Mouse (Mus musculus) kidney, embryonic 14.5 days (tissue): ENCODE data around the gene C8g. TPM values are rescaled to one million over a fixed set of nuclear protein-coding genes. Genes with fewer than 3 reads are reported as not detected.
A peak's percentile ranks its signal among the peaks of the same experiment; 100 is the strongest.

Experiments used
- ATAC-seq: fragments of 200-750 bp; cut with Nextera tagmentation; 2 replicates; pipeline ENCODE4 v1.8.0; 2017; ENCODE audit warnings: moderate number of reproducible peaks, mild to moderate bottlenecking, moderate TSS enrichment, moderate library complexity; ENCODE audit not compliant: low FRiP score, low TSS enrichment
- H3K27ac ChIP-seq: fragments of 300-500 bp; sonication (generic); 2 replicates; pipeline ENCODE4 v1.5.1; 2014; ENCODE audit warnings: low read depth, mild to moderate bottlenecking, low read length, moderate library complexity, mixed read lengths
- H3K27me3 ChIP-seq: fragments of 300-500 bp; sonication (generic); 2 replicates; pipeline ENCODE4 v1.6.1; 2014; ENCODE audit warnings: mild to moderate bottlenecking, low read length; ENCODE audit not compliant: control insufficient read depth, insufficient read depth
- H3K36me3 ChIP-seq: fragments of 300-500 bp; sonication (generic); 2 replicates; pipeline ENCODE4 v1.6.1; 2014; ENCODE audit warnings: low read length, mixed read lengths; ENCODE audit not compliant: control insufficient read depth, insufficient read depth
- H3K4me1 ChIP-seq: fragments of 300-500 bp; sonication (generic); 2 replicates; pipeline ENCODE4 v1.6.1; 2014; ENCODE audit warnings: low read length, mixed read lengths; ENCODE audit not compliant: control insufficient read depth, insufficient read depth
- H3K4me2 ChIP-seq: fragments of 300-500 bp; sonication (generic); replicated peaks from 2 replicates; pipeline ENCODE4 v1.6.1; 2014; ENCODE audit warnings: low read depth, mild to moderate bottlenecking, low read length
- H3K4me3 ChIP-seq: fragments of 300-500 bp; sonication (generic); 2 replicates; pipeline ENCODE4 v1.5.1; 2014; ENCODE audit warnings: mild to moderate bottlenecking, low read length
- H3K9ac ChIP-seq: fragments of 300-500 bp; sonication (generic); 2 replicates; pipeline ENCODE4 v1.6.1; 2014; ENCODE audit warnings: low read depth, mild to moderate bottlenecking, low read length, moderate library complexity
- H3K9me3 ChIP-seq: fragments of 300-500 bp; sonication (generic); 2 replicates; pipeline ENCODE4 v1.6.1; 2016; ENCODE audit warnings: low read length; ENCODE audit not compliant: control insufficient read depth
- WGBS: fragments of 180-500 bp; shearing (Covaris S2); extraction: QIAGEN DNeasy Blood & Tissue Kit; methylation state at CpG from one replicate; pipeline ENCODE4 v1.1.7; 2014; 5-methylcytosine and 5-hydroxymethylcytosine counted together
- polyA plus RNA-seq: library from polyadenylated mRNA; unstranded; fragments of >200 nt; fragmentation: Nextera tagmentation; extraction: Ambion mirVana; gene quantifications from 2 replicates; pipeline ENCODE4 v1.2.1, GENCODE M21; 2014

The C8g gene
- polyA plus RNA-seq, 1 experiment from 2014 or later, result 9.8 TPM

DNA sequence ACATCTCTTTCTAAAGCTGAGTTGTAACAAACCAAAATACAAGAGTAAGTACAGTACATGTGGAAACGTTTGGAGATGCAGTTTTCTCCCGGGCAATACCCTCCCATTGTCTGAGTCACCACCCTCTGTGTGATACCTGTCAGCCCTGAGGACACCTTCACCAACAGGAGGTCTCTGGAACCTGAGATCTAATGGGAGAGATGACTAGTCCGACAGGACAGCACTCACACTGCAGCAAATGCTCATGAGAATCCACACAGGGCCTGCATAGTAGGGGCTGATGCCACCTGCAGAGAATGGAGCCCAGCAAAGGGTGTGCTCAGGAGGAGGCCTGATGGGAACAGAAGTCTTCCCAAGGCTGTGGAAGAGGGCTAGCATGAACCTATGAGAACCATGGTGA lies 40.1 kb downstream of the C8g start:
- Histone ChIP-seq H3K27me3 (no peaks in the 10 kb centered on the region), H3K9me3 (no peaks in the 10 kb centered on the region), H3K4me3 (peak overlapping the region; percentile 57), H3K4me1 (no peaks in the 10 kb centered on the region; the same call in none of the 2 replicates), H3K9ac (no peak overlapping the region; the same call in 1 of the 2 replicates), H3K27ac (peak overlapping the region; percentile 52; the same call in 1 of the 2 replicates), H3K4me2 (peak overlapping the region; percentile 63), H3K36me3 (no peaks in the 10 kb centered on the region; the same call in 1 of the 2 replicates)
- peak; percentile 4; the same call in 1 of the 2 replicates for ATAC-seq
- 25% methylated on average over 3 of the region's 3 CpGs for WGBS

DNA sequence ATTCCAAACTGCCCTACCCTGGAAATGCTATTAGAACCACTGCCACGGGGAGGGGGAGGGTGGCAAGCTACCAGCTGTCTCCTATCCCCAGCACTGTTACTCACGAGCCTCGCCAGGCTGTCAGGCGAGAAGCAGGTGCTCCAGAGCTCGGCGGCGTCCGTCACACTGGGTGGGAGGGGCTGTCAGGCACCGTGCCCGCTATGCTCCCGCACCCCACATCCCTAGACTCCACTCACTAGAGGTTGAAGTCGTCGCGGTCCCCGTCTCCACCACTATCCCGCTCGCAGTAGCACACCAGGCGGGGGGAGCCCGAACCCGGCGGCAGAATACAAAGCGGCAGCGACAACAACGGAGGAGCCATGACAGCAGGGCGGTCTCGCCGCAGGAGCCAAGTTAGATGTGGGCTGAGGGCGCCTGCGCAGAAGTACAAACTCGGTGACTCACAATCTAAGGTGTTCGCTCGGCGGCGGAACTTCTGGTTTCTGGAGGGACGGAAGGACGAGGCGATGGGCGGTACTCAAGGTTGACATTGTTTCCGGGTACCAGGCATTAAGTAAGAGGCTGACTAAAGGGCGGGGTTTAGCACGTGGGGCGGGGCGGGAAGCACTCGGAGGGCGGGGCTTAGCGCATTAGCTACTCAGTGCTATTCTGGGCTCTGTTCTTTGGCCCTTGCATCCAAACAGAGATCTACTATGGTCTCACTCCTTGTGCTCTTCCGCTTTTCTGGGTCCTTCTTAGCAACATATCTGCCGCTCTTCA lies 40.8 kb downstream of the C8g start, which contains the start of gene Paxx:
Gene Paxx, minus strand, starts transcription at position 544 of the 759 bp plus-strand sequence.
- ATAC-seq, result peak; percentile 91
- no peaks in the 10 kb centered on the region; the same call in none of the 2 replicates for H3K4me1 ChIP-seq
- WGBS, result under 1% methylated on average over 48 of the region's 48 CpGs
- H3K4me2 ChIP-seq, result peak within 1 kb of the TSS; percentile 63
- H3K9me3 ChIP-seq, result no peaks in the 10 kb centered on the region
- H3K36me3 ChIP-seq, result no peaks in the 10 kb centered on the region; the same call in 1 of the 2 replicates
- peak within 1 kb of the TSS; percentile 57 for H3K4me3 ChIP-seq
- H3K9ac ChIP-seq, result peak within 1 kb of the TSS; percentile 56
- H3K27ac ChIP-seq, result peak within 1 kb of the TSS; percentile 52; the same call in 1 of the 2 replicates
- no peaks in the 10 kb centered on the region for H3K27me3 ChIP-seq

DNA sequence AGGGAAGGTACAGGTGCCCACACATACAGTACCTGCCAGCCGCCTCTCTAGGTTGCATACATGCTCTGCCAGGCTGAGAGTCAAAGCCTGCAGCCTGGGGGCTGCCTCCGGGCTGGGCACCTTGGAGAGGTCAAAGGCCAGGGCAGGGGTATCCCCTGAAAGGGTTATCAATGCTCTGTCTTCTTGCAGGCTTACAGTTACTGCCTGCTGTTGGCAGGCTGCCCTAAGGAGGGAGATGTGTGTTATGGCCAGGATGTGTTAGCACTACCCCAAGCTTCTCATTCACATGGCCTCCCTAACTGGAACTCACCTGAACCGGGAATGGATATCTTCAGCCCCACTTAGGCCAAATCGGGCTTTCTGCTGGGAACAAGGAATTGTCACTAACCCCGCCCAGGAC lies 41.4 kb downstream of the C8g start:
- Histone ChIP-seq H3K36me3 (no peaks in the 10 kb centered on the region; the same call in 1 of the 2 replicates), H3K27ac (no peak overlapping the region; the same call in 1 of the 2 replicates), H3K27me3 (no peaks in the 10 kb centered on the region), H3K4me2 (peak overlapping the region; percentile 63), H3K4me3 (peak overlapping the region; percentile 57), H3K4me1 (no peaks in the 10 kb centered on the region; the same call in none of the 2 replicates), H3K9ac (peak overlapping the region; percentile 56), H3K9me3 (no peaks in the 10 kb centered on the region)
- 31% methylated on average over 5 of the region's 5 CpGs for WGBS
- ATAC-seq, result no peak

DNA sequence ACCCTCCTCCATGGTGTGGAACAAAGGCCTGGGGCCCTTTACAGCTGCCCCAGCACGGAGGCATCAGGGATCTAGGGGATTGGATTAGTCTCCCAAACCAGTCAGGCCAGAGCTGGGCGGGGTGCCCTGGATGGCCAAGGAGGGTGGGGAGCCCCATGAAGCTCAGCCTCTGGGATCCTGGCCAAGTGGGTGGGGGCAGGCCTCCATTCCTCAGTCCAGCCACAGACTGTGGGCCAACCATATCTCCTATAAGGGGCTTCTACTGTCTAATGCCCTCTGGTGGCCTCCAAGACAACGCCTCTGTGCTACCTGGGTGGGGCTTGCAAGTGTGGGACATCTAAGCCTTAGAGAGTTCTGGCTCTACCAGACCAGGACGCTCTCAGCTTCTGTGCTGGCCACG lies 42.6 kb downstream of the C8g start:
- no peaks in the 10 kb centered on the region for H3K27me3 ChIP-seq
- H3K4me1 ChIP-seq, result no peaks in the 10 kb centered on the region; the same call in none of the 2 replicates
- H3K9me3 ChIP-seq, result no peaks in the 10 kb centered on the region
- no peaks in the 10 kb centered on the region; the same call in 1 of the 2 replicates for H3K36me3 ChIP-seq
- no peak for ATAC-seq
- 79% methylated on average over 5 of the region's 5 CpGs for WGBS
- H3K9ac ChIP-seq, result no peak overlapping the region
- H3K4me2 ChIP-seq, result no peak overlapping the region
- no peak overlapping the region for H3K27ac ChIP-seq
- no peak overlapping the region for H3K4me3 ChIP-seq

DNA sequence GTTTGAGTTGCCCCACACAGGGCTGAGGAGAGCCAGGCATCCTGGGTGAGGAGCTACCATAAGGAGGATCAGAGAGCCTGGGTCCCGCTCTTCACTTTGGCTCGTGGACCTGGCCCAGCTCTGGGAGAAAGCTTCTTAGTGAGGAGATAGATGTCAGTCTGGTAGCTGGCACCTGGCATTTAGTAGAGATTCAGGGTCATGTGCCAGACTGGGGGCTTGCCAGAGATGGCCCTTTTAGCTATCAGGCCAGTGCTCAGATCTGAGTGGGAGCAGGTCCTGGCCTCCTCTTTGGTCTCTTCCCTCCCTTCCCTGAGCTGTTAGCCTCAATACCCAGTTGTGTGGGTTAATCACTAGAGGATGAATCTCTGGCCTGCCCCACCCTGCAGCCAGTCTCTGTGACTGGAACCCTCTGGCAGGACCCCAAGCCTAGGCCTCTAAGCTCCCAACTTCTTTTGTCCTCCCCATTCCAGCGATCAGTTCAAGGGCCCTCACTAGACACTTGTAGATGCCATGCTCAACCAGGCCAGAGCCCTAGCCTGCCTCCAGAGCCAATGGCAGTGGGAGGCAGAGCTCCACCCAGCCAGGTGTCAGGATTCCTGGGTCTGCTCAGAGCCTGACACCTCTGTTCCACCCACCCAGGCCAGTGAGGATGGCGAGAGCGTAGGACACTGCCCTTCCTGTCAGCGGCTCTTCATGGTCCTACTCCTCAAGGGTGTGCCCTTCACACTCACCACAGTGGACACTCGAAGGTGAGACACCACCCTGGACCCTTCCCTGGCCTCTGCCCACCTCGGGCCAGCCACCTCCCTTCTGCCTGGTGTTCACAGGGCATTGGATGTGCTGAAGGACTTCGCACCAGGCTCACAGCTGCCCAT lies 44.3 kb downstream of the C8g start:
- 90% methylated on average over 9 of the region's 9 CpGs for WGBS
- ATAC-seq, result no peak
- no peaks in the 10 kb centered on the region for H3K27me3 ChIP-seq
- H3K9ac ChIP-seq, result no peak overlapping the region
- H3K4me1 ChIP-seq, result no peaks in the 10 kb centered on the region; the same call in none of the 2 replicates
- no peak overlapping the region for H3K4me3 ChIP-seq
- no peak overlapping the region for H3K4me2 ChIP-seq
- H3K27ac ChIP-seq, result no peak overlapping the region
- H3K36me3 ChIP-seq, result no peaks in the 10 kb centered on the region; the same call in 1 of the 2 replicates
- H3K9me3 ChIP-seq, result no peaks in the 10 kb centered on the region

DNA sequence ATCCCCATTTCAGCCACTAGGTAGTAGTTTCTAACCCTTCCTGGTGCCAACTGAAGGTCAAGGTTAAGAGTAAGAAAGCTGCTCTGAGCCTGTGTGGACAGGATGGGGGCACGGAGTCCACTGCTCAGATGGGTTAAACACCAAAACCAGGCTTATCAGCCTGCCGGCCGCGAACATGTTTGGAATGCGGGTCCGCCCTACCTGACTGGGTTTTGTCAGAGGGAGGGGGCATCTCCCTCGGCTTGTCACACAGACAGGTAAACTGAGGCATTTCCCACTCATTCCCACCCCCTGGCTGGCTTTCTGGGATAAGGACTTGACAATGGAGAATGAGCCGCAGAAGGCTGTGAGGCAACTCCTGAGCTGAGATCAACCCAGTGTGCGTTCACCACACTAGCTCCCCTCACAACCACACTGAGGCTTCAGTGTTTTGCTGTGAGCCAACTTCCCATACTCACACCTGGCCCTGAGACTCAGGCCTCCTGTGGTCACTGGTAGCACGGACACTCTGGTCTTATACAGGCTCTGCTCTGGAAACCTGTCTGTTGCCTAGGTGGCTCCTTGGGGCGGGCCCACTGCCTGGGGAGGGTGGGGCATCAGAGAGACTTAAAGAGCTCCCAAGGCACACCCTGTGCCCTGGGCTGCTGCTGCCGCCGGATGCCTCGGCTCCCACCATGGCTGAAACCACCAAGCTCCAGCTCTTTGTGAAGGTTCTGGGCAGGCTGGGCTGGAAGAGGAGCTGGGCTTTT lies 45.1 kb downstream of the C8g start, which contains the start of gene Clic3:
Gene Clic3, plus strand, starts transcription at position 634 of the 749 bp plus-strand sequence.
- no peaks in the 10 kb centered on the region; the same call in 1 of the 2 replicates for H3K36me3 ChIP-seq
- H3K4me1 ChIP-seq, result no peaks in the 10 kb centered on the region; the same call in none of the 2 replicates
- no peaks in the 10 kb centered on the region for H3K9me3 ChIP-seq
- H3K27me3 ChIP-seq, result no peaks in the 10 kb centered on the region
- H3K27ac ChIP-seq, result no peak within 1 kb of the TSS
- 60% methylated on average over 14 of the region's 14 CpGs for WGBS
- no peak within 1 kb of the TSS for H3K4me3 ChIP-seq
- no peak within 1 kb of the TSS for H3K4me2 ChIP-seq
- ATAC-seq, result no peak
- no peak within 1 kb of the TSS for H3K9ac ChIP-seq

DNA sequence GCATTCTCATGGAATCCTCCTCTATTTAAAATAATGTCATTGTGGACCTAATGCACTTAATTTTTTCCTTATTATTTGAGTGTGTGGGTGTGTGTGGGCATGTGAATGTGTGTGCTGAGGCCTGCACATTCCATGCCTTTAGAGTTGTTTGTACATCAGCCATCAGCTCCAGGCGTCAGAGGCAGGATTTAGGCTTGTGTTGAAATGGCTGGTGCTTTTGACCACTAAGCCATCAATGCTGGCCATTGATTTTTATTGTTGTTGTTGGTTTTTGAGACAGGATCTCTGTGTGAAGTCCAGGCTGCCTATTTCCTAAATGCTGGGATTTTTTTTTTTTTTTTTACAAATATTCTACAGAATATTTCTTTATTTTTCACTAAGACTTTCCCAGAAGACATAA lies 48.6 kb downstream of the C8g start:
- Histone ChIP-seq H3K9ac (no peak overlapping the region), H3K4me2 (no peak overlapping the region), H3K4me1 (no peaks in the 10 kb centered on the region), H3K27me3 (no peaks in the 10 kb centered on the region), H3K9me3 (no peaks in the 10 kb centered on the region), H3K27ac (no peak overlapping the region), H3K36me3 (peaks cover 3% of the 10 kb centered on the region; the same call in 1 of the 2 replicates), H3K4me3 (no peak overlapping the region)
- ATAC-seq, result no peak
- 45% methylated on average over 1 of the region's 1 CpGs for WGBS
